Mouse (Mus musculus): ENCODE measurements around the gene Adprm.

DNA sequence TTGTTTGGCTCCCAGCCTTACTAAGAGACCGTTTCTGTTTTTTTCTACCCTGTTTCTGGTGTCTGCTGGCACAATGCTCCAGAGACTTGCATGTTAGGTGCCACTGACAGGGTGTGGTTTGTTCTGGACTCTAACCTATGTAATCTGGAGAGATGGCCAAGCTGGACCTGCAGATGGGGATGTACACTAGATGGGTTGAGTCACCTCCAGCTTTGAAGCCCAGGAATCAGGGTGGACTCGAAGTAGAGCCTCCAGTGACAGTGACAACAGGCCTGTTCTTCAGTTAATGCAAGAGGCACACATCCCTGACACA is 20.8 kb downstream of the Adprm start:
- TF ChIP-seq CTCF (IDR thresholded peaks at IDR 0.05; ENCODE audit: control insufficient read depth, insufficient read depth, insufficient read length) (no peak), CEBPB (IDR thresholded peaks at IDR 0.05; ENCODE audit: low read depth) (no peak), MAX (IDR thresholded peaks at IDR 0.05) (no peak), MYOD1 (IDR thresholded peaks at IDR 0.05; ENCODE audit: control insufficient read depth, insufficient read length, low read depth) (no peak), USF1 (IDR thresholded peaks at IDR 0.05; ENCODE audit: low read depth) (no peak), MYOG (IDR thresholded peaks at IDR 0.05; ENCODE audit: control insufficient read depth, extremely low read depth, insufficient read length) (no peak), FOSL1 (IDR thresholded peaks at IDR 0.05; ENCODE audit: insufficient read depth, low read length, poor library complexity, severe bottlenecking) (no peak)
